Mouse (Mus musculus) hematopoietic stem cell, adult 5-6 weeks (primary cell): ENCODE data around the gene Tcf21. TPM values are rescaled to one million over a fixed set of nuclear protein-coding genes. Genes with fewer than 3 reads are reported as not detected.

ENCODE experiments used
- total RNA-seq: library from RNA; stranded (forward); fragments of 172-1452, 232-1000 nt; gene quantifications from 2 replicates; pipeline ENCODE4 v1.2.3, GENCODE M21; 2017

The Tcf21 gene
- total RNA-seq, 1 experiment from 2014 or later = not detected

Other genes starting within 250 kb of the Tcf21 start
- 0.10 and 0.13 TPM in 2 replicates for gene Slc2a12, start 175.2 kb downstream of the Tcf21 start, total RNA-seq
- 26.6 and 41.7 TPM in 2 replicates for gene Tbpl1, start 88.2 kb downstream of the Tcf21 start, total RNA-seq